In genomic region chr11:119090961-119091597, GRCm38 (mm10) we compare ENCODE assay signal across 8 mouse cellular contexts. TPM values are rescaled to one million over a fixed set of nuclear protein-coding genes. Genes with fewer than 3 reads are reported as not detected.
A peak's percentile ranks its signal among the peaks of the same experiment; 100 is the strongest.
DNase-seq lines count a peak whose midpoint lies in the region; ATAC-seq and TF ChIP-seq lines count a peak whose summit lies in the region.

No protein-coding gene starts in this region.

- no peaks in the 10 kb centered on the region for H3K36me3 ChIP-seq in C2C12 (ENCODE audit: control insufficient read depth, insufficient read depth)
- no peaks in the 10 kb centered on the region for H3K36me3 ChIP-seq in lung, embryonic 16.5 days (ENCODE audit: control insufficient read depth, insufficient read depth, low read length)

- TF ChIP-seq CTCF in C2C12 (IDR thresholded peaks at IDR 0.05; ENCODE audit: control insufficient read depth, insufficient read depth, insufficient read length): no peak

- H3K27me3 ChIP-seq in C2C12 (ENCODE audit: control insufficient read depth, insufficient read depth, insufficient read length): peaks cover 7% of the 10 kb centered on the region
- peaks cover 10% of the 10 kb centered on the region for H3K27me3 ChIP-seq in lung, embryonic 16.5 days (ENCODE audit: control insufficient read depth, insufficient read depth, low read depth, low read length)

- peak overlapping the region; percentile 70 for H3K9ac ChIP-seq in lung, embryonic 16.5 days (ENCODE audit: low read length)

- no peaks in the 10 kb centered on the region for H3K79me2 ChIP-seq in C2C12 (ENCODE audit: control insufficient read depth, insufficient read depth)

- H3K79me3 ChIP-seq in C2C12 (ENCODE audit: low read depth): no peaks in the 10 kb centered on the region

- no peaks in the 10 kb centered on the region for H3K9me3 ChIP-seq in lung, embryonic 16.5 days (ENCODE audit: control insufficient read depth, low read length)

- peak overlapping the region; percentile 95 for H3K4me2 ChIP-seq in lung, embryonic 16.5 days (ENCODE audit: low read depth, low read length)

- ATAC-seq in lung, embryonic 16.5 days (ENCODE audit: low read depth): peak; percentile 69
- no peak for ATAC-seq in monocyte, adult 5-6 weeks (replicated peaks; ENCODE audit: insufficient number of reproducible peaks, low FRiP score, low TSS enrichment, poor library complexity, severe bottlenecking)

- DNase-seq in R1 (ENCODE audit: low read depth, low spot score): peak; percentile 25
- peak; percentile 80 for DNase-seq in embryo, embryonic 9.5 days (ENCODE audit: extremely low spot score)
- peak; percentile 62 to 73 for DNase-seq in heart, adult 9 months (ENCODE audit: low spot score in 2 of 2)
- DNase-seq in kidney, adult 8-10 months: peak; percentile 71 to 74
- DNase-seq in right cerebral cortex, postnatal 4 days: peak; percentile 64

- H3K4me3 ChIP-seq in C2C12 (ENCODE audit: insufficient read depth, poor library complexity, severe bottlenecking): peak overlapping the region; percentile 26
- peak overlapping the region; percentile 58 for H3K4me3 ChIP-seq in lung, embryonic 16.5 days (ENCODE audit: low read length)

- WGBS in lung, embryonic 16.5 days: 1% methylated on average over 33 of the region's 42 CpGs

- H3K27ac ChIP-seq in lung, embryonic 16.5 days (ENCODE audit: low read length): peak overlapping the region; percentile 83

- H3ac ChIP-seq in C2C12 (ENCODE audit: control insufficient read depth, insufficient read length, low read depth): peak overlapping the region; percentile 43

- peaks cover 47% of the 10 kb centered on the region for H3K4me1 ChIP-seq in lung, embryonic 16.5 days (replicated peaks; ENCODE audit: control insufficient read depth, insufficient read depth, low read length)

TF ChIP-seq in C2C12, 6 proteins besides CTCF, POLR2A, EP300 and RAD21:
- no peak for TF ChIP-seq USF1 (IDR thresholded peaks at IDR 0.05; ENCODE audit: low read depth)
- no peak for TF ChIP-seq CEBPB (IDR thresholded peaks at IDR 0.05; ENCODE audit: low read depth)
- TF ChIP-seq MYOD1 (IDR thresholded peaks at IDR 0.05; ENCODE audit: control insufficient read depth, insufficient read length, low read depth): no peak
- no peak for TF ChIP-seq MAX (IDR thresholded peaks at IDR 0.05)
- no peak for TF ChIP-seq MYOG (IDR thresholded peaks at IDR 0.05; ENCODE audit: control insufficient read depth, extremely low read depth, insufficient read length)
- TF ChIP-seq FOSL1 (IDR thresholded peaks at IDR 0.05; ENCODE audit: insufficient read depth, low read length, poor library complexity, severe bottlenecking): no peak

RNA-seq across cellular contexts. Expression of gene Cbx4, which starts 5.1 kb away (rescaled TPM):
- polyA plus RNA-seq in C2C12 (2012; fragmentation: generic; extraction: Trizol): 12.1 TPM
- polyA plus RNA-seq in lung, embryonic 16.5 days (2015; fragmentation: Nextera tagmentation; extraction: Ambion mirVana): 13.3 and 14.0 TPM in 2 replicates
- 35.2 to 45.8 TPM (median 42.2 TPM) in 3 replicates for total RNA-seq in monocyte, adult 5-6 weeks (2017)

RNA-seq across cellular contexts. Expression of gene Cbx8, which starts 50.3 kb away (rescaled TPM):
- polyA plus RNA-seq in C2C12 (2012; fragmentation: generic; extraction: Trizol): 6.4 TPM
- 7.7 and 7.9 TPM in 2 replicates for polyA plus RNA-seq in lung, embryonic 16.5 days (2015; fragmentation: Nextera tagmentation; extraction: Ambion mirVana)
- 2.7 to 7.3 TPM (median 4.7 TPM) in 3 replicates for total RNA-seq in monocyte, adult 5-6 weeks (2017)

Comparison
In these comparisons a context has a peak if more than half of its experiments do, and no peak if none do; other contexts are left out.
1. DNase-seq: peak in every context shown above with its lines; median percentile 80 in embryo, embryonic 9.5 days; 72 in kidney, adult 8-10 months; 68 in heart, adult 9 months; 64 in right cerebral cortex, postnatal 4 days; 25 in R1.